Mouse (Mus musculus) hindbrain, embryonic 11.5 days (tissue): ENCODE results near the gene Gpr176. TPM values are rescaled to one million over a fixed set of nuclear protein-coding genes. Genes with fewer than 3 reads are reported as not detected.
A peak's percentile ranks its signal among the peaks of the same experiment; 100 is the strongest.

Source experiments
- ATAC-seq: fragments of 200-750 bp; cut with Nextera tagmentation; 2 replicates; pipeline ENCODE4 v1.8.0; 2017; ENCODE audit warnings: mild to moderate bottlenecking, moderate TSS enrichment, moderate library complexity; ENCODE audit not compliant: low FRiP score
- DNase-seq: peaks from one replicate; pipeline ENCODE4 v3.0.0-alpha.2; 2015; ENCODE audit warnings: low spot score
- H3K27ac ChIP-seq: fragments of 300-500 bp; sonication (generic); 2 replicates; pipeline ENCODE4 v1.5.1; 2014; ENCODE audit warnings: mild to moderate bottlenecking, low read depth, low read length
- H3K27me3 ChIP-seq: fragments of 300-500 bp; sonication (generic); 2 replicates; pipeline ENCODE4 v1.6.1; 2014; ENCODE audit warnings: mild to moderate bottlenecking, low read length, moderate library complexity, mixed read lengths; ENCODE audit not compliant: control insufficient read depth, insufficient read depth
- H3K36me3 ChIP-seq: fragments of 300-500 bp; sonication (generic); 2 replicates; pipeline ENCODE4 v1.6.1; 2014; ENCODE audit warnings: mild to moderate bottlenecking, low read length, moderate library complexity, mixed read lengths; ENCODE audit not compliant: control insufficient read depth, insufficient read depth
- H3K4me1 ChIP-seq: fragments of 300-500 bp; sonication (generic); replicated peaks from 2 replicates; pipeline ENCODE4 v1.6.1; 2014; ENCODE audit warnings: low read length, mixed read lengths; ENCODE audit not compliant: control insufficient read depth, insufficient read depth
- H3K4me2 ChIP-seq: fragments of 300-500 bp; sonication (generic); replicated peaks from 2 replicates; pipeline ENCODE4 v1.6.1; 2014; ENCODE audit warnings: mild to moderate bottlenecking, low read depth, low read length
- H3K4me3 ChIP-seq: fragments of 300-500 bp; sonication (generic); 2 replicates; pipeline ENCODE4 v1.5.1; 2014; ENCODE audit warnings: low read depth, low read length
- H3K9ac ChIP-seq: fragments of 300-500 bp; sonication (generic); 2 replicates; pipeline ENCODE4 v1.6.1; 2014; ENCODE audit warnings: low read depth, low read length
- H3K9me3 ChIP-seq: fragments of 300-500 bp; sonication (generic); 2 replicates; pipeline ENCODE4 v1.6.1; 2016; ENCODE audit warnings: low read length; ENCODE audit not compliant: control insufficient read depth
- WGBS: fragments of 180-500 bp; shearing (Covaris S2); extraction: QIAGEN DNeasy Blood & Tissue Kit; methylation state at CpG from one replicate; pipeline ENCODE4 v1.1.7; 2014; 5-methylcytosine and 5-hydroxymethylcytosine counted together
- polyA plus RNA-seq: library from polyadenylated mRNA; unstranded; fragments of >200 nt; fragmentation: Nextera tagmentation; extraction: Ambion mirVana; gene quantifications from 2 replicates; pipeline ENCODE4 v1.2.1, GENCODE M21; 2014

Gene Gpr176
- polyA plus RNA-seq, 1 experiment from 2014 or later, result 0.59 TPM

DNA sequence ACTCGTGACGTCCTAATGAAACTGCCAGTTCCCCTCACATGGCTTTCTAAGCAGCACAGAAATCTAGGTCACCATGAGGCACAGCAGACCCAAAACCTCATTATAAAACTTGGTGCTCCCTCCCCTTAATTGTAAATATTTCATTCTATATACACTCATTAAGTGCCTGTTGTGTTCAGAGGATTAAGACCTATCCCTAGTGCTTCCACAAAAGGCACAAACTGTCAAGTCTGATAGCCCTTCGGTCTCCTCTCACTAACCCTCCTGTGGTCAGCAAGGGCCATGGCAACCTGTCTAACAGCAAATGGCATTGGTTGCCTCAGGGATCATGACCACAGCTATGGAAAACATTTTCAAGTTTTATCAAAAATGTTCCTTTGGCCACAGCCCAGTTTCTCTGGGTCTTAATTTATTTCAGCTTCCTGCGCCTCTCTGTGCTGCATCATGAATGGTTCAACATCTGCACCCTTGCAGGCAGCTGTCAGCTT is 19.3 kb downstream of the Gpr176 start:
- ATAC-seq, result no peak
- 60% methylated on average over 4 of the region's 4 CpGs for WGBS

DNA sequence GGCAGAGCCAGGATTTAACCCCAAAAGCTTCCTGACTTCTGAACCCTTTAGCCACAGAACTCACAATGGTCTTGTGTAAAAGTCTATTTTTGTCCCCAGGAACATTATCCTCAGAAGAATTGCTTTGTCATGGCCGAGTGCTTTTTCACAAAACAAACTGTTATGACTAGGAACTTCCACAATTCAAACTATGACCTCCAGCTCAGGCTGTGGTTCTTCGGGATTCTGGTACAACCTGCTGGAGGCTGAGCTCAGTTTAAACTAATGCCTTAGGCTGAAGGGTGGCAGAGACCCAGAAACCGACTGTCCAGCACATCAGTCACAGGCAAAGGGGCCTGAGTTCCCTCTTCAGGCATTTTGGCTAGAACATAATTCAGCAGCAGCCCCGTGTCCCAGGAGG is 19.7 kb downstream of the Gpr176 start:
- DNase-seq (peak; percentile 23), ATAC-seq (no peak)
- Histone ChIP-seq H3K27ac (no peak overlapping the region), H3K9ac (no peak overlapping the region), H3K4me3 (no peak overlapping the region), H3K36me3 (no peaks in the 10 kb centered on the region), H3K4me2 (no peak overlapping the region), H3K9me3 (no peaks in the 10 kb centered on the region), H3K4me1 (no peaks in the 10 kb centered on the region), H3K27me3 (no peaks in the 10 kb centered on the region)
- WGBS, result 45% methylated on average over 4 of the region's 4 CpGs

More for the DNA sequence above, 19.3 kb downstream of the Gpr176 start:
- Histone ChIP-seq H3K27me3 (no peaks in the 10 kb centered on the region), H3K9ac (no peak overlapping the region), H3K36me3 (no peaks in the 10 kb centered on the region), H3K4me1 (no peaks in the 10 kb centered on the region), H3K27ac (no peak overlapping the region), H3K4me3 (no peak overlapping the region), H3K9me3 (no peaks in the 10 kb centered on the region), H3K4me2 (no peak overlapping the region)
- DNase-seq, result peak; percentile 10

DNA sequence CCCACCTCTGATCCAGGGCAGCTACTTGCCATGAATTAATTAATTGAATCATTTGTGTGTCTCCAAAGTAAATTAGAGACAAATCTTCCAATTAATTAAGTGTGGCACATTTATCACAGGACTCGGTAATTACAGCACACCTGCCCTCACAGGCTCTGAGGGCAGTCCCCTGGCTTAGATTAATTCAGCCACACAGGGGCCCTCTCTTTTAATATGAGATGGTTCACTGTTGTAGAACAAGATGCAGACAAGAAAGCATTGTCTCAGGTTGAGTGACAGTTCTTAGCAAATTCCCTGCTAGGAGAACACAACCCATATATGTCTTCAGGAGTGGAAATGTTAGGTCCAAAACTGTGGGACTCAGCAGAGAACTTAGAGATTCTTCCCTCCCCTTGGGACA is 27.7 kb downstream of the Gpr176 start:
- Histone ChIP-seq H3K9ac (no peak overlapping the region), H3K4me1 (no peaks in the 10 kb centered on the region), H3K4me2 (no peak overlapping the region), H3K4me3 (no peak overlapping the region), H3K9me3 (no peaks in the 10 kb centered on the region), H3K27me3 (no peaks in the 10 kb centered on the region), H3K27ac (no peak overlapping the region), H3K36me3 (no peaks in the 10 kb centered on the region)
- 45% methylated on average over 1 of the region's 1 CpGs for WGBS
- DNase-seq (no peak), ATAC-seq (no peak)

DNA sequence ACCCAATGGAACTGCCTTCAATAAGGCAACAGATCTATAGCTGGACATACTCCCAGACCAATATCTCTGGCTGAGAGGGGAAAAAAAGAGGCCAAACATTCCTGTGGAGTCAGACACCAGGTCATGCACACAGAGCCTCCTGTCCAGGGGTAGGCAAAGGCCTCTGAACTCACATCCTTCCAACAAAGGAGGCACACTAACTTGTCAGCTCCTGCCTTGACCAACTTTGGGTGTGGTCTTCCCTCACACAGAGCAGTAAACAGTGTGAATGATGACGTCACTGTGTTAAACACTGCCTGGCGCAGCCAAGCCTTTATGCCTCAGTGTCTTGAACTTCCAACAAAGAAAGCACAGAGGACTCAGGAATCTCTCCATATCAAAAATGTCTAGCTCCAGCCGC is 29.3 kb downstream of the Gpr176 start:
- H3K4me2 ChIP-seq, result no peak overlapping the region
- H3K36me3 ChIP-seq, result no peaks in the 10 kb centered on the region
- 85% methylated on average over 3 of the region's 3 CpGs for WGBS
- DNase-seq (no peak), ATAC-seq (no peak)
- H3K4me3 ChIP-seq, result no peak overlapping the region
- H3K9ac ChIP-seq, result no peak overlapping the region
- H3K9me3 ChIP-seq, result no peaks in the 10 kb centered on the region
- H3K4me1 ChIP-seq, result no peaks in the 10 kb centered on the region
- no peaks in the 10 kb centered on the region for H3K27me3 ChIP-seq
- no peak overlapping the region for H3K27ac ChIP-seq

DNA sequence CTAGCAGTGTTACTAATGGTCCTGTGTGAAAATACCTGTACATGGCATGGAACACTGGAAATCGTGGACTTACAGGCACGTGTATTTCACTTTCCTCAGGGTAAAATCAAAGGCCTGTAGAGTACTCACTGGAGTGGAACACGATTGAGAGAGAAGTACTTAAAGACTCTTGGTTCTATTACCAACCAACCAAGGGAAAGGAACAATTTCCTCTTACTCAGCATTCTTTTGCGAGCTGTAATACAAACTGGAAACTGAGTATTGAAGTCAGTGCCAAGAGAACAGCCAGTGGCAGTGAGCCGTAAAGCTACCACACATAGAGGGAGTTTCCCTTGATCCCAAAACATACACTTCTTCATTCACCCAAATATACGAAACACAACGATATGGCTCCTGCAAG is 31.9 kb downstream of the Gpr176 start:
- no peak overlapping the region for H3K9ac ChIP-seq
- no peaks in the 10 kb centered on the region for H3K9me3 ChIP-seq
- H3K4me3 ChIP-seq, result no peak overlapping the region
- no peaks in the 10 kb centered on the region for H3K36me3 ChIP-seq
- no peak overlapping the region for H3K4me2 ChIP-seq
- no peak for ATAC-seq
- H3K27ac ChIP-seq, result no peak overlapping the region
- no peaks in the 10 kb centered on the region for H3K4me1 ChIP-seq
- no peak for DNase-seq
- 87% methylated on average over 7 of the region's 7 CpGs for WGBS
- H3K27me3 ChIP-seq, result no peaks in the 10 kb centered on the region

DNA sequence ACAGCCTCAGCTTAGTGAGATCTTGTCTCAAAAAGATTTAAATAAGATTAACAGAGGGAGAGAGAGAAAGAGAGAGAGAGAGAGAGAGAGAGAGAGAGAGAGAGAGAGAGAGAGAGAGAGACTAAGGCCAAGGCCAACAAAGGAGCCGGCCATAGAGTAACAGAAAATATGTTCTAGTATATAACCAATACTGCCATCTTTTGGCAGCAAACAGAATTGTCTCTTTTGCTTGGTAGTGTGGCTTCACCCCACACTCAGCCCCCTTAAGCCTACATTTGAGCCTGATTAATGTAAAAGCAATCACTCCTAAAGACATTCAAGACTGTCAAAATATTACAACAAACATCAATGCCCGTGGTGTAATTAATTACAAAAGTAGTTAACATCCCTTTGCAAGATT is 37.1 kb downstream of the Gpr176 start:
- no peaks in the 10 kb centered on the region for H3K27me3 ChIP-seq
- 45% methylated on average over 2 of the region's 2 CpGs for WGBS
- ATAC-seq (no peak), DNase-seq (peak; percentile 28)
- H3K4me3 ChIP-seq, result no peak overlapping the region
- H3K9me3 ChIP-seq, result no peaks in the 10 kb centered on the region
- no peaks in the 10 kb centered on the region for H3K4me1 ChIP-seq
- H3K4me2 ChIP-seq, result no peak overlapping the region
- no peak overlapping the region for H3K27ac ChIP-seq
- no peaks in the 10 kb centered on the region for H3K36me3 ChIP-seq
- H3K9ac ChIP-seq, result no peak overlapping the region

DNA sequence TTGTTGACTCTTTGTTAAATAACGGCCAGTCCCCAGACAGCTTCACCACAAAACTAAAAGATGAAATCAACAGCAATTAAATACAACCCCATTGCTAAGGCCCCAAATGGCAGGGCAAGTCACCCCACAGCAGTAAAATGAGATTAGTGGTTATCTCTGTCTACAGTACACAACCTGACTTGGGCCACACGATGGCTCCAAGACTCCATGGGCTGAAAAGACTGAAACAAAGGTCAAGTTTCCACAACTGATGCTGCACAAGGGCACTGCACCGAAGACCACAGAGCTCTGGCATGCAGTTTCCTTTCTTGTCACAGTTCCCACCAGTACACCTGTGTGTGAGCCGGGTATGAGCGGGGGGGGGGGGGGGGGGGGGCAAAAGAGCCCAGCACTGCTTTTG is 50.6 kb downstream of the Gpr176 start:
- ATAC-seq (no peak), DNase-seq (no peak)
- no peaks in the 10 kb centered on the region for H3K27me3 ChIP-seq
- no peaks in the 10 kb centered on the region for H3K9me3 ChIP-seq
- H3K9ac ChIP-seq, result no peak overlapping the region
- H3K4me1 ChIP-seq, result no peaks in the 10 kb centered on the region
- H3K4me2 ChIP-seq, result no peak overlapping the region
- 71% methylated on average over 3 of the region's 5 CpGs for WGBS
- no peaks in the 10 kb centered on the region for H3K36me3 ChIP-seq
- H3K4me3 ChIP-seq, result no peak overlapping the region
- no peak overlapping the region for H3K27ac ChIP-seq

DNA sequence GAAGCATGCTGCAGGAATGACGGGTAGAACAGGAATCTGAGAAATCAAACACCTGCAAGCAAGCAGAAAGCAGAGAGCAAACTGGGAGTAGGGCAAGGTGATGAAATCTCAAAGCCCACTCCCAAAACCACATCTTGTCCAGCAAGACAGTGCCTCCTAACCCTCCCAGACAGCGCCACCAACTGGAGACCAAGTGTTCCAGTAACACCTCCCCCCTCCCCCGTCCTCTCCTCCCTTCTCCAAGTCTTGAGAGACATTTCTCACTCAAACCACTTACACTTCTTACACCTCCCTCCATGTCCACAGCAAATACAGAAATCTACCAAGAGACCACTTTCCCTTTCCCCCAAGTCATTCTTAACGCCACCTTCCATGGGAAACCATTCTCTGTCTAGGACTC is 51.4 kb downstream of the Gpr176 start:
- H3K27me3 ChIP-seq, result no peaks in the 10 kb centered on the region
- H3K36me3 ChIP-seq, result no peaks in the 10 kb centered on the region
- H3K4me1 ChIP-seq, result no peaks in the 10 kb centered on the region
- ATAC-seq, result no peak
- DNase-seq, result no peak
- no peak overlapping the region for H3K27ac ChIP-seq
- no peak overlapping the region for H3K9ac ChIP-seq
- WGBS, result 81% methylated on average over 4 of the region's 4 CpGs
- H3K9me3 ChIP-seq, result no peaks in the 10 kb centered on the region
- H3K4me3 ChIP-seq, result no peak overlapping the region
- no peak overlapping the region for H3K4me2 ChIP-seq

DNA sequence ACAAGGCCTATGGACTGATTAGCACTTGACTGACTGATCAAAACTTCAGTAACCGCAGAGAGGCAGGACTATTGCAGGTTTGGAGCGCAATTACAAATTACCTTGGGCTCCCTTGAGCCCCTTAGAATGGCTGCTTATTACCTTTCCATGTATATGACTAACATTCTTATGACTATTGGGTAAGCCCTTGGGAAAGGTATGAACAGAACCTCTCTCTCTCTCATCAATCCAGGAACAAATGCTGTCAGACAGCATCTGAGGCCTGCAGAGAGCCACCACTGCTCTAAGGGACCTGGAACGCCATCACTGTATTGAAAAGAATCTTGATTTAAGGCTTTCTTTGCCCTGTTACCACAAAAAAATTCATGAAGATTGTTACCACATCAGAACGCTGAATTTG is 52.1 kb downstream of the Gpr176 start:
- H3K4me2 ChIP-seq, result no peak overlapping the region
- WGBS, result 83% methylated on average over 4 of the region's 4 CpGs
- no peaks in the 10 kb centered on the region for H3K36me3 ChIP-seq
- no peak for DNase-seq
- H3K9ac ChIP-seq, result no peak overlapping the region
- H3K9me3 ChIP-seq, result no peaks in the 10 kb centered on the region
- H3K27ac ChIP-seq, result no peak overlapping the region
- no peaks in the 10 kb centered on the region for H3K27me3 ChIP-seq
- no peaks in the 10 kb centered on the region for H3K4me1 ChIP-seq
- no peak overlapping the region for H3K4me3 ChIP-seq
- no peak for ATAC-seq
